Mouse (Mus musculus): ENCODE results near the gene Smap2.

GRCm38 (mm10) chr4:121052454-121053323, 35.6 kb upstream of the Smap2 start:
- TF ChIP-seq CTCF (IDR thresholded peaks at IDR 0.05; ENCODE audit: extremely low read depth, insufficient read depth, low read length): no peak
- TF ChIP-seq POLR2A (IDR thresholded peaks at IDR 0.05; ENCODE audit: extremely low read depth, insufficient read depth, low read length): peak; percentile 83
